Mouse (Mus musculus): ENCODE data around the gene Gm10401. TPM values are rescaled to one million over a fixed set of nuclear protein-coding genes. Genes with fewer than 3 reads are reported as not detected.

The Gm10401 gene
- polyA plus RNA-seq, 1 experiment from 2014 or later = 9.2 TPM

- Histone ChIP-seq H3K4me1 (ENCODE audit: control insufficient read depth, insufficient read depth, low read length) (peaks cover 3% of the 10 kb centered on the region), H3K4me2 (ENCODE audit: low read depth, low read length) (no peak overlapping the region), H3K27ac (ENCODE audit: low read length) (no peak overlapping the region), H3K4me3 (ENCODE audit: low read length) (no peak overlapping the region), H3K9me3 (replicated peaks; ENCODE audit: control insufficient read depth, low read length) (no peaks in the 10 kb centered on the region), H3K36me3 (ENCODE audit: control insufficient read depth, insufficient read depth) (peaks cover 15% of the 10 kb centered on the region; the same call in 1 of the 2 replicates), H3K27me3 (ENCODE audit: control insufficient read depth, insufficient read depth, low read length) (no peaks in the 10 kb centered on the region), H3K9ac (ENCODE audit: low read length) (no peak overlapping the region)
- WGBS = 21% methylated on average over 24 of the region's 24 CpGs
- peak; percentile 73 for ATAC-seq (replicated peaks; ENCODE audit: extremely low read depth, insufficient read depth, low FRiP score)
Observed at GRCm38 (mm10) chr5:115125211-115125871, 27.2 kb upstream of the Gm10401 start.

DNA sequence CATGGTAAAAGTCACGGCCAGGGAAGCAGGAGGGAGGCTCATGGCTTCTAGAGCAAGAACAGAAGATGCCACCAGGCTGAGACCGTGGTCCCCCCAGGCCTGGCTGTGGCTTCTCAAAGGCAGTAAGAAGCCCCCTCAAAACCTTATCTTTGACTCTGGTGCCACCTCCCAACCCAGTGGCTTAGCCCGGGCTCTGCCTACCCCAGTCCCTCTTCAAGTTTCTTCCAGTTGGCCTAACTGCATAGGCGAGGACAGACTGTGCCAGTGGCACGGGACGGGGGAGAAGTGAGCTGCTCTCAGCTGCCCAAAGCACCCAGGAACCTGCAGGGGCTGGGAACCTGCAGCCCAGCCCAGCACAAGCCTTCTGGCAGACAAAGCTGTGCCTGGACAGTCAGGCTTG is 26.6 kb upstream of the Gm10401 start:
- 88% methylated on average over 6 of the region's 6 CpGs for WGBS
- Histone ChIP-seq H3K9ac (ENCODE audit: low read length) (no peak overlapping the region), H3K4me3 (ENCODE audit: low read length) (no peak overlapping the region), H3K4me1 (ENCODE audit: control insufficient read depth, insufficient read depth, low read length) (peaks cover 3% of the 10 kb centered on the region), H3K4me2 (ENCODE audit: low read depth, low read length) (no peak overlapping the region), H3K36me3 (ENCODE audit: control insufficient read depth, insufficient read depth) (peaks cover 11% of the 10 kb centered on the region; the same call in 1 of the 2 replicates), H3K27me3 (ENCODE audit: control insufficient read depth, insufficient read depth, low read length) (no peaks in the 10 kb centered on the region), H3K27ac (ENCODE audit: low read length) (no peak overlapping the region), H3K9me3 (replicated peaks; ENCODE audit: control insufficient read depth, low read length) (no peaks in the 10 kb centered on the region)
- ATAC-seq (replicated peaks; ENCODE audit: extremely low read depth, insufficient read depth, low FRiP score) = no peak

DNA sequence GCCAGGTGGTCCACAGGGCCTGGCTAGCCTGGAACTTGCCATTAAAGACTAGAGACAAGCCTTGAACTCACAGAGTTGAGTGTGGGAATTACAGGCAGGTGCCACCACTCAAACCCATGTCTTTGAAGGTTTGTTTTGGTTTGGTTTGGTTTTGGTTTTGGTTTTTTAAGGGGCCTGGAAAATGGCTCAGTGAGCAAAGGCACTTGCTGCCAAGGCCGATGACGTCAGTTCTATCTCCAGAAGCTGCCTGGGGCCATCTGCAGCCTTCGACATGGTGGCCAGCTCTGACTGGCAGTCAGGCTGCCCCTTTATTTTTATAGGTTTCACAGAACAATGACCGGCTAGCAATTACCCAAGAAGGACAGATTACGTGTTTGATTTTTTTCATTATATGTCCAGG is 22.9 kb upstream of the Gm10401 start:
- H3K4me2 ChIP-seq (ENCODE audit: low read depth, low read length) = no peak overlapping the region
- no peak overlapping the region for H3K4me3 ChIP-seq (ENCODE audit: low read length)
- H3K9me3 ChIP-seq (replicated peaks; ENCODE audit: control insufficient read depth, low read length) = no peaks in the 10 kb centered on the region
- H3K27ac ChIP-seq (ENCODE audit: low read length) = no peak overlapping the region
- WGBS = 76% methylated on average over 5 of the region's 5 CpGs
- H3K4me1 ChIP-seq (ENCODE audit: control insufficient read depth, insufficient read depth, low read length) = peaks cover 10% of the 10 kb centered on the region
- peaks cover 13% of the 10 kb centered on the region for H3K36me3 ChIP-seq (ENCODE audit: control insufficient read depth, insufficient read depth)
- no peak overlapping the region for H3K9ac ChIP-seq (ENCODE audit: low read length)
- H3K27me3 ChIP-seq (ENCODE audit: control insufficient read depth, insufficient read depth, low read length) = no peaks in the 10 kb centered on the region
- no peak for ATAC-seq (replicated peaks; ENCODE audit: extremely low read depth, insufficient read depth, low FRiP score)

DNA sequence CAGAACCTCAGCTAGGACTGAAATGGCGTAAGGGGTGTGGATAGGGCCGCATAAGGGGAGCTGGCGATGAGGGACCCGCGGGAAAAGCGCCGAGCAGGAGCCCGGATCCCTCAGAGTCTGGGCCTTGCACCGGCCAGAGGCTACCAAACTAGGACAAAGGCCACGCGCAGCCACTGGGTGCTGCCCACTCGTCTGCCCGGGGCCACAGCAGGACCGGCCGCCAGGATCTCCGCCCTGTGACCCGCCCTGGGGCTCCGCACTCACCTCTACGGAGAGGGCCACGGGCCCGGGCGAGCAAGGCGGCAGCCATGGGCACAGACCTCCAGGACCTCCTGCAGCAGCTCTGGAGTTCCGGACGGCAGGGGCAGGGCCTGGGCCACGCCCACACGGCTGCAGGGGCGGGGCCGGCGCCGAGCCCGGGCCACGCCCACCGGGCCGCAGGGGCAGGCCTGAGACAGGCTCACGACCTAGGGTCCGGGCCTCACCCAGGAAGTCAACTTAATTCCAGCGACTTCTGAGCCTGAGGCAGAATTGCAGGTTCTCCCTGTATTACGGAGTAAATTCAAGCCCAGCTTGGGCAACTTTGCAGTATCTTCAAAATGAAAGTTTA is 21.0 kb upstream of the Gm10401 start, which contains the start of gene Acads:
Gene Acads, minus strand, starts transcription at position 386 of the 610 bp plus-strand sequence.
- peak; percentile 94 for ATAC-seq (replicated peaks; ENCODE audit: extremely low read depth, insufficient read depth, low FRiP score)

GRCm38 (mm10) chr5:115117467-115117866 is 19.4 kb upstream of the Gm10401 start:
- H3K4me1 ChIP-seq (ENCODE audit: control insufficient read depth, insufficient read depth, low read length) = peaks cover 7% of the 10 kb centered on the region; the same call in 1 of the 2 replicates
- 93% methylated on average over 13 of the region's 13 CpGs for WGBS
- H3K4me3 ChIP-seq (ENCODE audit: low read length) = no peak overlapping the region
- ATAC-seq (replicated peaks; ENCODE audit: extremely low read depth, insufficient read depth, low FRiP score) = no peak
- no peak overlapping the region for H3K27ac ChIP-seq (ENCODE audit: low read length)
- no peak overlapping the region for H3K4me2 ChIP-seq (ENCODE audit: low read depth, low read length)
- H3K9me3 ChIP-seq (replicated peaks; ENCODE audit: control insufficient read depth, low read length) = no peaks in the 10 kb centered on the region
- H3K36me3 ChIP-seq (ENCODE audit: control insufficient read depth, insufficient read depth) = peaks cover 26% of the 10 kb centered on the region
- no peaks in the 10 kb centered on the region for H3K27me3 ChIP-seq (ENCODE audit: control insufficient read depth, insufficient read depth, low read length)
- H3K9ac ChIP-seq (ENCODE audit: low read length) = no peak overlapping the region

More for the DNA sequence above, 21.0 kb upstream of the Gm10401 start, which contains the start of gene Acads:
- H3K27me3 ChIP-seq (ENCODE audit: control insufficient read depth, insufficient read depth, low read length) = no peaks in the 10 kb centered on the region
- peak within 1 kb of the TSS; percentile 78 for H3K4me3 ChIP-seq (ENCODE audit: low read length)
- peak within 1 kb of the TSS; percentile 61 for H3K4me2 ChIP-seq (ENCODE audit: low read depth, low read length)
- H3K4me1 ChIP-seq (ENCODE audit: control insufficient read depth, insufficient read depth, low read length) = peaks cover 7% of the 10 kb centered on the region; the same call in 1 of the 2 replicates
- H3K36me3 ChIP-seq (ENCODE audit: control insufficient read depth, insufficient read depth) = peaks cover 23% of the 10 kb centered on the region
- under 1% methylated on average over 39 of the region's 39 CpGs for WGBS
- H3K9ac ChIP-seq (ENCODE audit: low read length) = peak within 1 kb of the TSS; percentile 96
- peak within 1 kb of the TSS; percentile 79 for H3K27ac ChIP-seq (ENCODE audit: low read length)
- no peaks in the 10 kb centered on the region for H3K9me3 ChIP-seq (replicated peaks; ENCODE audit: control insufficient read depth, low read length)

DNA sequence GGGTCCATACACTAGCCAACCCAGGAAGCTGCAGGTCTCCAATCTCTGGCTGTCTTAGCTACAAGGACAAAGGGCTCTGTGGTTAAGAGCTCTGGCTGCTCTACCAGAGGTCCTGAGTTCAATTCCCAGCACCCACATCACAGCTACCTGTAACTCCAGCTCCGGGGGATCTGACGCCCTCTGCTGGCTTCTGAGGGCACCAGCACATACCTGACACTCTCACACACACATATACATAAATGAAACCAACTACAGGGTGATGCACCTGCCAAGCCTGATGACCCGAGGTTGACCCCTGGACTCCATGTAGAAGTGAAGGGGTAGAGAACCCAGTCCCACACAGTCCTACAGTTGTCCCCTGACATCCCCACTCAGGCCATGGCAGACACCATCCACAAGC is 18.3 kb upstream of the Gm10401 start:
- Histone ChIP-seq H3K27ac (ENCODE audit: low read length) (no peak overlapping the region), H3K4me1 (ENCODE audit: control insufficient read depth, insufficient read depth, low read length) (peaks cover 7% of the 10 kb centered on the region; the same call in 1 of the 2 replicates), H3K27me3 (ENCODE audit: control insufficient read depth, insufficient read depth, low read length) (no peaks in the 10 kb centered on the region), H3K36me3 (ENCODE audit: control insufficient read depth, insufficient read depth) (peaks cover 32% of the 10 kb centered on the region), H3K9ac (ENCODE audit: low read length) (no peak overlapping the region), H3K9me3 (replicated peaks; ENCODE audit: control insufficient read depth, low read length) (no peaks in the 10 kb centered on the region), H3K4me3 (ENCODE audit: low read length) (no peak overlapping the region), H3K4me2 (ENCODE audit: low read depth, low read length) (no peak overlapping the region)
- 87% methylated on average over 3 of the region's 3 CpGs for WGBS
- no peak for ATAC-seq (replicated peaks; ENCODE audit: extremely low read depth, insufficient read depth, low FRiP score)

GRCm38 (mm10) chr5:115114501-115114900 is 16.4 kb upstream of the Gm10401 start:
- Histone ChIP-seq H3K36me3 (ENCODE audit: control insufficient read depth, insufficient read depth) (peaks cover 36% of the 10 kb centered on the region), H3K4me2 (ENCODE audit: low read depth, low read length) (no peak overlapping the region), H3K9me3 (replicated peaks; ENCODE audit: control insufficient read depth, low read length) (no peaks in the 10 kb centered on the region), H3K9ac (ENCODE audit: low read length) (no peak overlapping the region), H3K27ac (ENCODE audit: low read length) (no peak overlapping the region), H3K27me3 (ENCODE audit: control insufficient read depth, insufficient read depth, low read length) (no peaks in the 10 kb centered on the region), H3K4me3 (ENCODE audit: low read length) (no peak overlapping the region), H3K4me1 (ENCODE audit: control insufficient read depth, insufficient read depth, low read length) (peaks cover 6% of the 10 kb centered on the region; the same call in 1 of the 2 replicates)
- ATAC-seq (replicated peaks; ENCODE audit: extremely low read depth, insufficient read depth, low FRiP score) = no peak
- 97% methylated on average over 8 of the region's 8 CpGs for WGBS

GRCm38 (mm10) chr5:115113244-115113643 is 15.1 kb upstream of the Gm10401 start:
- no peak for ATAC-seq (replicated peaks; ENCODE audit: extremely low read depth, insufficient read depth, low FRiP score)
- no peak overlapping the region for H3K4me2 ChIP-seq (ENCODE audit: low read depth, low read length)
- H3K36me3 ChIP-seq (ENCODE audit: control insufficient read depth, insufficient read depth) = peaks cover 36% of the 10 kb centered on the region
- no peak overlapping the region for H3K9ac ChIP-seq (ENCODE audit: low read length)
- peaks cover 1% of the 10 kb centered on the region; the same call in 1 of the 2 replicates for H3K4me1 ChIP-seq (ENCODE audit: control insufficient read depth, insufficient read depth, low read length)
- no peak overlapping the region for H3K27ac ChIP-seq (ENCODE audit: low read length)
- 90% methylated on average over 12 of the region's 12 CpGs for WGBS
- H3K4me3 ChIP-seq (ENCODE audit: low read length) = no peak overlapping the region
- H3K9me3 ChIP-seq (replicated peaks; ENCODE audit: control insufficient read depth, low read length) = no peaks in the 10 kb centered on the region
- no peaks in the 10 kb centered on the region for H3K27me3 ChIP-seq (ENCODE audit: control insufficient read depth, insufficient read depth, low read length)

GRCm38 (mm10) chr5:115111156-115111555 is 13.1 kb upstream of the Gm10401 start:
- Histone ChIP-seq H3K27ac (ENCODE audit: low read length) (no peak overlapping the region), H3K9ac (ENCODE audit: low read length) (no peak overlapping the region), H3K4me2 (ENCODE audit: low read depth, low read length) (no peak overlapping the region), H3K4me3 (ENCODE audit: low read length) (no peak overlapping the region), H3K4me1 (ENCODE audit: control insufficient read depth, insufficient read depth, low read length) (no peaks in the 10 kb centered on the region), H3K27me3 (ENCODE audit: control insufficient read depth, insufficient read depth, low read length) (no peaks in the 10 kb centered on the region), H3K36me3 (ENCODE audit: control insufficient read depth, insufficient read depth) (peaks cover 29% of the 10 kb centered on the region), H3K9me3 (replicated peaks; ENCODE audit: control insufficient read depth, low read length) (no peaks in the 10 kb centered on the region)
- no peak for ATAC-seq (replicated peaks; ENCODE audit: extremely low read depth, insufficient read depth, low FRiP score)
- 86% methylated on average over 8 of the region's 8 CpGs for WGBS
